Mouse (Mus musculus) liver, embryonic 14.5 days (tissue): Measurements from ENCODE around the gene Arrb1.

Source experiments
- CTCF ChIP-seq: IDR thresholded peaks from 2 replicates; pipeline ENCODE4 v1.5.1; 2016; ENCODE audit warnings: antibody characterized with exemption, low read depth, control low read depth
- EP300 ChIP-seq: IDR thresholded peaks from 2 replicates; pipeline ENCODE4 v1.6.1; 2016; ENCODE audit warnings: antibody characterized with exemption, low read depth

DNA sequence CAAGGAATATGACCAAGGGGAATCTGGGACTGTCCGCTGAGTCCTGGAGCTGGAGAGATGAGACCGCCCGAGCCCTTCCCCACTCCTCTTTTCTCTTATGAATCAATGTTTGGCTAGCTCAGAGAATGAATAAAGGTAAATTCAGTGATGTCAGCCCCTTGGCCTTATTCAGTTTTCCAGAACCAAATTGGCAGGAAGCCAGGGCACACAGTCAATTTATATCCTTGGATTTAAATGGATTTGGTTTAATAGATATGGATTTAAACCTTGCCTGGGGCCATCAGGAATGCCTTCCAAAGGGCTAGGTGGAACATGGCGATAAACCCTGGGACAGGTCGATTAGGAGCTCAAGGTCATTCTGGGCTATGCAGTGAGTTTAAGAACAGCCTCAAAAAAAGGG lies 45.6 kb upstream of the Arrb1 start:
- TF ChIP-seq CTCF (no peak), EP300 (no peak)
